Mouse (Mus musculus) limb, embryonic 14.5 days (tissue): ENCODE measurements around the gene Rab14. TPM values are rescaled to one million over a fixed set of nuclear protein-coding genes. Genes with fewer than 3 reads are reported as not detected.

Experiments used
- ATAC-seq: fragments of 200-750 bp; cut with Nextera tagmentation; 2 replicates; pipeline ENCODE4 v1.8.0; 2017; ENCODE audit warnings: low read depth, moderate number of reproducible peaks, moderate TSS enrichment; ENCODE audit not compliant: low FRiP score
- DNase-seq: peaks from one replicate; pipeline ENCODE4 v3.0.0-alpha.2; 2015; ENCODE audit warnings: low spot score
- H3K27ac ChIP-seq: fragments of 300-500 bp; sonication (generic); replicated peaks from 2 replicates; pipeline ENCODE4 v1.5.1; 2014; ENCODE audit warnings: low read depth, mild to moderate bottlenecking, low read length, moderate library complexity, mixed read lengths
- H3K27me3 ChIP-seq: fragments of 300-500 bp; sonication (generic); 2 replicates; pipeline ENCODE4 v1.6.1; 2014; ENCODE audit warnings: low read length, mixed read lengths; ENCODE audit not compliant: control insufficient read depth, insufficient read depth
- H3K36me3 ChIP-seq: fragments of 300-500 bp; sonication (generic); 2 replicates; pipeline ENCODE4 v1.6.1; 2014; ENCODE audit warnings: mild to moderate bottlenecking, low read length, moderate library complexity, mixed read lengths; ENCODE audit not compliant: control insufficient read depth, insufficient read depth
- H3K4me1 ChIP-seq: fragments of 300-500 bp; sonication (generic); 2 replicates; pipeline ENCODE4 v1.6.1; 2014; ENCODE audit warnings: antibody characterized with exemption, low read length, mixed read lengths; ENCODE audit not compliant: control insufficient read depth, insufficient read depth
- H3K4me2 ChIP-seq: fragments of 300-500 bp; sonication (generic); replicated peaks from 2 replicates; pipeline ENCODE4 v1.6.1; 2014; ENCODE audit warnings: low read depth, mild to moderate bottlenecking, low read length, moderate library complexity; ENCODE audit not compliant: severe bottlenecking
- H3K4me3 ChIP-seq: fragments of 300-500 bp; sonication (generic); replicated peaks from 2 replicates; pipeline ENCODE4 v1.5.1; 2014; ENCODE audit warnings: low read length
- H3K9ac ChIP-seq: fragments of 300-500 bp; sonication (generic); 2 replicates; pipeline ENCODE4 v1.6.1; 2014; ENCODE audit warnings: mild to moderate bottlenecking, low read depth, low read length, moderate library complexity; ENCODE audit not compliant: severe bottlenecking
- H3K9me3 ChIP-seq: fragments of 300-500 bp; sonication (generic); 2 replicates; pipeline ENCODE4 v1.6.1; 2016; ENCODE audit warnings: low read length; ENCODE audit not compliant: control insufficient read depth
- POLR2A ChIP-seq: fragments of 200-500 bp; IDR thresholded peaks from 2 replicates; pipeline ENCODE4 v1.8.0; 2012; ENCODE audit warnings: inconsistent platforms, mild to moderate bottlenecking, moderate library complexity, borderline replicate concordance; ENCODE audit not compliant: insufficient read depth, insufficient read length; ENCODE audit errors: extremely low read depth
- WGBS: fragments of 180-500 bp; shearing (Covaris S2); extraction: QIAGEN DNeasy Blood & Tissue Kit; methylation state at CpG from one replicate; pipeline ENCODE4 v1.1.7; 2014; 5-methylcytosine and 5-hydroxymethylcytosine counted together
- polyA plus RNA-seq, 2 experiments: library from polyadenylated mRNA; depleted of rRNA in 1 of 2; stranded (reverse) in 1 of 2; unstranded in 1 of 2; fragments of >200 nt; fragmentation: Nextera tagmentation in 1 of 2; extraction: Ambion mirVana in 1 of 2; gene quantifications; 2 replicates each; pipeline versions ENCODE4 v1.2.1 to v1.2.3; 2012 to 2014

Rab14 gene
- polyA plus RNA-seq, 2 experiments = 130 to 276 TPM

DNA sequence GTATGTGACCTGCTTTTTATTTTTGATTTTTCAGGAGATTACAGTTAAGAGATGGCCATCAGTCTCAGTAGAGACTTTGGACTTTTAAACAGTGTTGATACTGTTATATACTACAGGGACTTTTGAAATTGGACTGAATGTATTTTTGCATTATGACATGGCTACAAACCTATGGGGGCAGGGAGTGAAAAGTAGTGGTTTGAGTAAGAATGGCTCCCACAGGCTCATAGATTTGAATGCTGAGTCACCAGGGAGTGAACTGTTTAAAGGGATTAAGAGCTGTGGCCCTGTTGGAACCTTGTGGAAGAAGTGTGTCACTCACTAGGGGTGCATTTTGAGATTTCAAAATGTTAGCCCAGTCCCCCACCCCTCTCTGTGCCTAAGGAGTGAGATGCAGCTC, 2.8 kb upstream of the Rab14 start:
- DNase-seq (no peak), ATAC-seq (no peak)
- Histone ChIP-seq H3K27ac (no peak overlapping the region), H3K9ac (no peak overlapping the region), H3K36me3 (0 out of 2 replicates have a peak, but pooled peaks cover 4% of the 10 kb centered on the region), H3K9me3 (no peaks in the 10 kb centered on the region), H3K4me1 (peaks cover 4% of the 10 kb centered on the region; the same call in 1 of the 2 replicates), H3K4me2 (no peak overlapping the region), H3K27me3 (no peaks in the 10 kb centered on the region), H3K4me3 (no peak overlapping the region)
- no peak for TF ChIP-seq POLR2A

DNA sequence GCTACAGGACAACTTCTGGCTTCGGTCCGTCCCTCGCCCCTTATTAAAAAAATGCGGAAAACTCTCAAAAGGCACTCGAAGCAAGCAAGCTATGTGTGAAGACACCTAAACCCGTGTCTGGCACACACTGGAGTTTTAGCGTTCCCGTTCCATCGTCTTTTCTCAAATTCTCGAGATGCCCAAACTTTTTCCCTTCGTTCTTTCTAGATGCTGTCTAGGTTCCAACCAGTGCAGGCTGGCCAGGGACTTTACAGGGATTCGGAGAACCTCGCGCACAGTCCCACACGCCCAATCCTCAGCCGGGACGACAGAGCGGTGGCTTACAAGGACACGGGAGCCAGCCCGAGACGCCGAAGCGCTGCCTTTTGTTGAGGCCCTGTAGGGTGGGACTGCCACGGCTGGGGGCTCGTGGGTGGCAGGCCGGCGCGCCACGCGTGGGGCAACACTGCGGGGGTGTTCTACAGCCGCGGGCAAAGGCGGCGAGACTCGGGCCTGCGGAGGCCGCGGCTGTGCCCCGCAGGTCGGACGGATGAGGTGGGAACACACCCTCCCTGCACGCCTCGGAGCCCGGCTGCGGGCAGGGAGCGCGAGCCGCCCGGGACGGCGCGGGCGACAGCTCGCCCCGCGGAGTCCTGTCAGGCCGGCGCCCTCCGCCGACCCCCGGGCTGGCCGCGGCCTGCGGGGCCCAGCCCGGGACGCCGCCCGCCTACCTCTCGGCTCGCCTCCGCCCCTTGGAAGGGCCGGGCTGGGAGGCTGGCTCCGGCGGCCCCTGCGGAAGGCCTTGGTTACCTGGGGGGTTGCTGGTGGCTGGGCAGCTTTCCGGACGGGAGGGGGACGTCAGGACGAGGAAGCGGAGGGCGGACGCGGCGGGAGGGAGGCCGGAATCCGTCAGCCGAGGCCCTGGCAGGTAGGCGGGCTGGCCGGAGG, 686 bp downstream of the Rab14 start:
- H3K4me2 ChIP-seq = peak overlapping the region; percentile 71
- ATAC-seq = peak; percentile 77
- peak overlapping the region; percentile 99 for H3K9ac ChIP-seq
- no peaks in the 10 kb centered on the region for H3K9me3 ChIP-seq
- peaks cover 14% of the 10 kb centered on the region; the same call in 1 of the 2 replicates for H3K36me3 ChIP-seq
- TF ChIP-seq POLR2A = no peak
- peaks cover 10% of the 10 kb centered on the region; the same call in 1 of the 2 replicates for H3K4me1 ChIP-seq
- H3K27ac ChIP-seq = peak overlapping the region; percentile 98
- H3K4me3 ChIP-seq = peak overlapping the region; percentile 98
- no peak for DNase-seq
- under 1% methylated on average over 49 of the region's 90 CpGs for WGBS
- no peaks in the 10 kb centered on the region for H3K27me3 ChIP-seq

DNA sequence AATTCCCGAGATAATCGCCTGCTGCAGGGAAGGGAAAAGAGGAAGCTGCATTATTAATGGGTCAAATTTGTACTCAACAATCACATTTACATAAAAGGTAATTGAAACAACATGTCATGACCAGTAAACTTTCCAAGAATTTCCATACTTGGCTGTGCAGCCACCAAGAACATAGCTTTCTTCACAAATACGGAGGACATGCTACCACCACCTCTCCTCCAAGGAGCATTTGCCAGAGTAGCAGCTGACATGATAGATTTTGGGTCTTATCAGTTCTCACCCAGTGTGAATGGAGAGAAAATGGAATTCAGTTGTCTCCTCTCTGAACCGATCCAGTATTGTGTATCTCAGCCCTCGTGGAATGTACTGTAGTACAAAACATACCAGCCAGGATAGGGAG, 1.4 kb downstream of the Rab14 start:
- DNase-seq (no peak), ATAC-seq (no peak)
- Histone ChIP-seq H3K4me1 (peaks cover 10% of the 10 kb centered on the region; the same call in 1 of the 2 replicates), H3K9ac (peak overlapping the region; percentile 99), H3K27me3 (no peaks in the 10 kb centered on the region), H3K4me2 (peak overlapping the region; percentile 71), H3K27ac (no peak overlapping the region; the same call in 1 of the 2 replicates), H3K4me3 (peak overlapping the region; percentile 98), H3K9me3 (no peaks in the 10 kb centered on the region), H3K36me3 (peaks cover 18% of the 10 kb centered on the region; the same call in 1 of the 2 replicates)
- 12% methylated on average over 5 of the region's 5 CpGs for WGBS
- TF ChIP-seq POLR2A = no peak

DNA sequence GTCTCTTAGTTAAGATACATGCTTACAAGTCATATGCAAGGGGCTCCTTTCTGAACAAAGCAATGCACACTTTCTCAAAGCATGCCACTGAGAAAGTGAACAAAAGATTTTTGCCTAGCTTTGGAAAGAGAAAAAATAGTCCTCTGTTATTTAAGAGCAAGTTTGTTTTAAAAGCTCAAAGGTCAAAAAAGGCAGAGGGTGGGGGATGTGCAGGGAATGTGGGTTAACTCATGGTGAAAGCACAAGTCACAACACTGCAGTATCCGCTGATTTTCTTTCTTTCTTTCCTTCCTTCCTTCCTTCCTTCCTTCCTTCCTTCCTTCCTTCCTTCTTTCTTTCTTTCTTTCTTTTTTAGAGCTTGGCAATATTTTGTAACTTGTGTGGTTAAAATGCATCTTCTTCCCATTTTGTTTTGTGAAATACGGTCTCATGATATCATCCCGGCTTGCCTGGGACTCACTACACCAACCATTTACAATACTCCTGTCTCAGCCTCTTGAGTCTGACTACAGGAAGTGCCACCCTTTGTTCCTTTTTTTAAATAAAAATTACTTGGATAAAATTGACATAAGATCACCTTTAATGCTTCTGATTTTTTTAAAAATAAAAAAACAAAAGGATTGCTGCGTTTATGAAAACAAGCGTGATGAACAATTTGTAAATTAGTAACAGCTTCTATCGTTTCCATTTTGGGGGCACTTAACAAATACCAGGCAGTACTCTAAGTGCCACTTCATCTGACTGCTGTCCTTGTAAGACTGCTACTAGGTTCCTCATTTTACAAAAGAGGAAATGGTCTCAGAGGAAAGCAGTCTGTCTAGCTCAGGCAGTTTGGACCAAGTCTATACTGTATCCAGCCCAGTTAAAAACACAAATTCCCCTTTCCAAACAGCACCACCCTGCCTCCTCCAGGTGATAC, 5.0 kb downstream of the Rab14 start:
- Histone ChIP-seq H3K4me2 (no peak overlapping the region), H3K36me3 (peaks cover 26% of the 10 kb centered on the region), H3K27me3 (no peaks in the 10 kb centered on the region), H3K9ac (no peak overlapping the region), H3K27ac (no peak overlapping the region), H3K9me3 (no peaks in the 10 kb centered on the region), H3K4me1 (peaks cover 10% of the 10 kb centered on the region; the same call in 1 of the 2 replicates), H3K4me3 (no peak overlapping the region)
- DNase-seq (no peak), ATAC-seq (no peak)
- 86% methylated on average over 6 of the region's 6 CpGs for whole genome bisulfite sequencing
- TF ChIP-seq POLR2A = no peak

DNA sequence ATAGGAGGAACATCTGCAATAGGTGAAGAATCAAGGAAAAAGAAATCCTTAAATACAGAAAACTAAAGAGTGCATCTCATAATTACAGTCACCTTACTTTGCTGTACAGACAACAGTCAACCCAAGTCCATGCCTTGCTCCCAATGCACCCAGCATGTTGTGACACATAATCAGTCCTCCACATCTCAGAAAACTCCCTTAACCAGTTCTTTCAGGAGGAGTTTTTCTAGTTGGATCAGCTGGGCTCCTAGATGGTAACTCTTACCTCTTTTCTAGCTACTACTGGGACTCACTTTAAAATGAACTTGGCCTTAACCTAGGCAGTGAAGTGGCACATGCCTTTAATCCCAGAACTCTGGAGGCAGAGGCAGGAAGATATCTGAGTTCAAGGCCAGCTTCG, 6.9 kb downstream of the Rab14 start:
- Histone ChIP-seq H3K36me3 (peaks cover 38% of the 10 kb centered on the region), H3K4me1 (peaks cover 6% of the 10 kb centered on the region; the same call in 1 of the 2 replicates), H3K4me2 (no peak overlapping the region), H3K27ac (no peak overlapping the region), H3K9ac (no peak overlapping the region), H3K4me3 (no peak overlapping the region), H3K27me3 (no peaks in the 10 kb centered on the region), H3K9me3 (no peaks in the 10 kb centered on the region)
- no peak for TF ChIP-seq POLR2A
- DNase-seq (no peak), ATAC-seq (no peak)
- WGBS = 81% methylated on average over 1 of the region's 1 CpGs
